Mouse (Mus musculus): ENCODE data around the gene Rora. TPM values are rescaled to one million over a fixed set of nuclear protein-coding genes. Genes with fewer than 3 reads are reported as not detected.

Rora gene
- total RNA-seq, 2 experiments from 2014 or later: 0.15 to 0.32 TPM

- no peak for ATAC-seq (replicated peaks; ENCODE audit: poor library complexity, severe bottlenecking)
Measured at GRCm38 (mm10) chr9:68745931-68746646, 92.5 kb downstream of the Rora start.

DNA sequence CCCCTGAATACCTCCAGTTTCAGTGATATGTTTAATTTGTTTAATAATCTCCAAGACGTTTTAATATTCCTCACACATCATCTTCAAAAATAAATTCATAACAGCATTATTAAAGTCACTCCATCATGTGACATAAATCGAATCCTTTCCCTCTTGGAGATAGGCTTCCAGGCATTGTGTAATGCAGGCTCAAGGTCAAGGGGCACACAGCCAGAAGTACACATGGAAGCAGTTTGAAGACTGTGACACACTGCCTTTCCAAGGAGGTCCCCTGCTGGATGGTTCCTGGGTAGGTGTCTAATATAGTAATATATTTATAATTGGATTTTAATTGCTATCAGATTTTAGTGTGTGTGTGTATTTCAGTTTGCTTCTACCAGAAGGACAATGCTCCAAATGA is 103.4 kb downstream of the Rora start:
- no peak for ATAC-seq (replicated peaks; ENCODE audit: poor library complexity, severe bottlenecking)

DNA sequence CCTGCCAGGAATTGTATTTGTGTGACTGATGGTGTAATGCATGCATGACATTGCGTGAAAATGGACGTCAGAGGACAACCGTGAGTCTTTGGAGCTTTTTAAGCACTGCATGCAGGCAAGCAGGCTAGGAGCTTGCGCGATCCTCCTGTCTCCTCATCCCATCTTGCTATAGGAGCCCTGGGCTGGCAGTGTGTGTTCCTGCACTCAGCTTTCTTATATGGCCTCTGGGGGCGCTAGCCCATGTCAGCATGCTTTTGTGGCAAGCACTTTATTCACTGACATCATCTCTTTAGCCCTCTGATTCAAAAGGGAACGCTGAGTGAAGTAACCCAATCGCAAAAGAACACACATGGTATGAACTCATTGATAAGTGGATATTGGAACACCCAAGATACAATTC is 105.7 kb downstream of the Rora start:
- ATAC-seq (replicated peaks; ENCODE audit: poor library complexity, severe bottlenecking): no peak

GRCm38 (mm10) chr9:68760329-68760728 is 106.7 kb downstream of the Rora start:
- no peak for ATAC-seq (replicated peaks; ENCODE audit: poor library complexity, severe bottlenecking)

GRCm38 (mm10) chr9:68760876-68761275 is 107.3 kb downstream of the Rora start:
- ATAC-seq (replicated peaks; ENCODE audit: poor library complexity, severe bottlenecking): no peak

GRCm38 (mm10) chr9:68761672-68762071 is 108.1 kb downstream of the Rora start:
- ATAC-seq (replicated peaks; ENCODE audit: poor library complexity, severe bottlenecking): no peak

DNA sequence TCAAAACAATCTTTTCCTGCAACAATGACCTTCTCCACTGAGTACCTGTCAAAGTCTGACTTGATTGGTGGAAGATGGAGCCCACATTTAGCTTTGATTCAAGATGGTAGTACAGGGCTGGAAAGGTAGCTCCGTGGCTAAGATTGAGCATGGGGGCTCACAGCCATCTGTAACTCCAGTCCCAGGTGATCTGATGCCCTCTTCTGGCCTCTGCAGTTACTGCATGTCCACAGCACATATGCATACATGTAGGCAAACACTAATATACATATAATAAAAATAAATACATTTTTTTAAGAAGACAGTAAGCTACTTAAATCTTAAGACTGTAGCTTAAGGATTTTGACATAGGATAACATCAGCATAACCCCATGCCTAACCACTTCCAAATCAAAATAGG is 112.0 kb downstream of the Rora start:
- ATAC-seq (replicated peaks; ENCODE audit: poor library complexity, severe bottlenecking): no peak

DNA sequence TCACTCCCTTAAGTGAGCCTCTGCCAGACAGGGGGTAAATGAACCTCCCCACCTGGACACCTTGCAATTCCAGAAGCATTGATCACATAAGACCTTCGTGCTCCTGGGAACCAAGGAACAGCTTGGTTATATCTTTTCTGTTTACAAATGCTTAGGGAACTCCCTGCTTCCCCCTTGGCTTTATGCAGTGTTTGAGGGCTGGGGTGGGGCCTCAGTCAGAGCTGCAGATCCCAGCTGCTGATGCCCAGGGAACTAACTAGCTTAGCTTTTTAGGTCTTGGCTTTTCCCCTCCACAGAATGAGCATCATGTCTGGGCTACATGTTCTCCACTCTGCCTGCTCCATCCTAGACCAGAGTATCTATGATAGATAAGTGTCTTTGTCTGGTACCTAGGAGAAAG is 116.1 kb downstream of the Rora start:
- no peak for ATAC-seq (replicated peaks; ENCODE audit: poor library complexity, severe bottlenecking)

- ATAC-seq (replicated peaks; ENCODE audit: poor library complexity, severe bottlenecking): no peak
Measured at GRCm38 (mm10) chr9:68771383-68771782, 117.8 kb downstream of the Rora start.

- no peak for ATAC-seq (replicated peaks; ENCODE audit: poor library complexity, severe bottlenecking)
Measured at GRCm38 (mm10) chr9:68773770-68774169, 120.2 kb downstream of the Rora start.

- ATAC-seq (replicated peaks; ENCODE audit: poor library complexity, severe bottlenecking): no peak
Measured at GRCm38 (mm10) chr9:68782011-68782410, 128.4 kb downstream of the Rora start.

DNA sequence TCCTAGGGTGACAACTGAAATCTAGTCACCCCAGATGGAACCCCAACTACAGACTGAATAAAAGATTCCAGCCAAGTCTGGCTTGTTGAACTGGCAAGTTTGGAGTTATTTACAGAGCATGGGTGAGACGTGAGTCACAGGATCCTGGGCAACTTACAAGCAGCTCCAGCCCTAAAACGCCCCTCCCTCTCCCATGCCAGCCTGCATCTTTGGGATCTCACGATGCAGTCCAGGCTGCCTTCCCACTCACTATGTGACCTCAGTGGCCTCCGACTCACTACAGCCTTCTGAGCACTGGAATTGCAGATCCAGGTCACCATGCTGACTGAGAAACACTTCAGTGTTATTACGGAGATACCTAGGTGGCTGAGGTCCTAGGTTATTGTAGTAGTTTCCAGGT is 129.0 kb downstream of the Rora start:
- ATAC-seq (replicated peaks; ENCODE audit: poor library complexity, severe bottlenecking): no peak

- no peak for ATAC-seq (replicated peaks; ENCODE audit: poor library complexity, severe bottlenecking)
Measured at GRCm38 (mm10) chr9:68783246-68783645, 129.7 kb downstream of the Rora start.

DNA sequence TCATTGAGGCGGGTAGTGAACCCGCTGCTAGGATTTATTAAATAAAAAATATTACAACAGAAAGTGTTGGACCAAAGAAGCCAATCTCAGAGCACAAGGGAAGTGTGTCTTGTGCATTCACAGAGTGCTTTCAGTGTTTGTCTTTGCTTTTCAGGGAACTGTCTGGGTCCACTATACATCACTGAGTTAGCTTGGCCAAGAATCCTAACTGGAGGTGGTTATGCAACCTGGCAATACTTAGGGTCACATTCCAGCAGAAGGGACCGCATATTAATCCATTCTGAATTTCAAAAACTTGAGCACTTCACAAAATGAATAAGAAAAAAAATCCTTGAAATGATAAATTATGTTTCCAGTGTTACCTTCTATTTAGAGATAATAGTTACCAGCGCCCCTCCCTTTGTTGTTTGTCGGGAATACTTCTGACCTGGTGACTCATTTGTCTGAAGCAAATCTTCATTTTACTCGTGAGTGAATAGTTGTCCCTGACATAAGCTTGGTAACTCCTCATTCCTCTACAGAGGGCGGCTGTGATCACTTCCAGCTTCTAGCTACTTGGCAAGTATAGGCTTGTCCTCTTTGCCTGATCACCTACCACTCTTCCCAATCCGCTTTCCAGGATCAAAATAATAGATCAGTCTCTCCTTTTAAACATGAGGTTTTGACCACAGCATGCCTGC is 133.2 kb downstream of the Rora start:
- no peak for ATAC-seq (replicated peaks; ENCODE audit: poor library complexity, severe bottlenecking)

DNA sequence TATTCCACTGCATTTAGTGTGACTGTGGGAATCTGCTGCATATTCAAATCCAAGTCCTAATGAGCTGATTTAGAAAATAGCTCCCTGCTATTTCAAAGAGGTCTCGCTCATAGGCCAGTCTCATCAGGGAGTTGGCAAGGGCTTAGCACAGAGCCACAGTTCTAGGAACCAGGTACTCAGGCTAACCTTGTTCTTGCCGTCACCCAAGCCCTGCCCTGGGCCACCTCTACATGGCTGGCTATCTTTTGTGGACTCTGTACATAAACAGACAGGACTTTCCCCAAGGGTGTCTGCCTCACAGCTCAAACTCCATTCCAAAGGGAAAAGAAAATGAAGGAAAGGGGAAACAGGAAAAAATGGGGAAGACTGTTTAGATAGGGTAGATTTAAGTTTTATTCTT is 134.1 kb downstream of the Rora start:
- ATAC-seq (replicated peaks; ENCODE audit: poor library complexity, severe bottlenecking): no peak

- ATAC-seq (replicated peaks; ENCODE audit: poor library complexity, severe bottlenecking): no peak
Measured at GRCm38 (mm10) chr9:68790922-68791321, 137.3 kb downstream of the Rora start.

DNA sequence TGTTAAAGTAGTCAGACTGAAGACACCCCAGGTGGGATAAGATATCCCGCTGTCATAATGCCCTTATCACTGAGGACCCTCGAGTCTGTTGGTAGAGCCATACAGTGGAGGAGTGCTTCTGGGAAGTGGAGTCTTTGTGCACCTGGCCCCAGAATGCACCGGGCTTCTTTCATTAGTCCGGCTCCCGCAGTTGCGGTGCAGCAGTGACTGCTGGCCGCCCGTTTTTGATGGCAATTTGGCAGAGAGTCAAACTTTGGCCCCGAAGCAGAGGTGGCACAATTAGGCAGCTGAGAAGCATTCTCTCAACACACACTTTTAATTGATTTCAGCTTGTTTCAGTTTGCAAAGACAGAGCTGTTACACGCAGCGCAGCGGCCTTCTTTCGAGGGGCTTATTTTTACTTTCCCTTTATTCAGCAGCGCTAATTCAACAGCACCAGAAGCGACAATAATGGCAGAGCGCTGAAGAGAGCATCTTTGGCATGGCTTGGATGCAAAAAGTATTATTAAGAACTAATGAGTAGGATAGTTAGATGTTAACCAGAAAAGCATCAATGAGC is 138.5 kb downstream of the Rora start:
- ATAC-seq (replicated peaks; ENCODE audit: poor library complexity, severe bottlenecking): no peak

GRCm38 (mm10) chr9:68795314-68795713 is 141.7 kb downstream of the Rora start:
- ATAC-seq (replicated peaks; ENCODE audit: poor library complexity, severe bottlenecking): no peak

DNA sequence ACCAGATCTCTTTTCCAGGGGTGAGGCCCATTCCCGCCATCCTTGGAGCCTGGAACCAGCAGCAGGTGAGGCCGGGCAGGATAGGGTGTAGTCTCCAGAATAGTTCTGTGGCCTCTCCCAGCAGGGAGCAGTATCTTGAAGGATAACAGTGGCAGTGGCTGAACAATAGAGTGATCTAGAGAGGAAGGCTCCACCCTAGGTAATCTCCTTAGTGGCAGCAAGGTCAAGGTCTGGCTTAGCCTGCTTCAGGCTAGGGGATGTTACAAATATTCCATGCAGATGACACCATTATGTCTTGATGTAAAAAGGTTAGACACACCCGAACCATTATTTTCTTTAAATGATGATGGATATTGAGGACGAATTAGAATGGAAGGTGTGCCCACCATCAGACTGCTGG is 144.6 kb downstream of the Rora start:
- ATAC-seq (replicated peaks; ENCODE audit: poor library complexity, severe bottlenecking): no peak

DNA sequence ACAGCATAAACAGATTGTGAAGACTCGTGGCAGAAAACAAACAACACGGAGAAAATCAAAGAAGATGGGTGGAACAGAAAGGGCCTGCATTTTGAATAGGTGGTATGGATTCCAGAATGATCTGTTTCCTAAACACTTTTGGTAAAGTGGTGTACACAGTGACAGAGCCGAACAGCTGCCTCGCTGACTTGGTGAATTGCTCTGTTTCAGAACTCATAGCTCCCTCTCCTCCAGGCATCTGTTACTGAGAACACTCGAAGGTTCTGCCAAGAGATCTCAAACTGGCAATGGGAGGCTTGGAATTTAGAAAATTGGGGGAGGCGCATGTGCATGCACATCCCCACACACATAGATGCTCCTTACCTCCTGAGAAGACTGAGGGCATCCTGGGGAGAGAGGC is 145.5 kb downstream of the Rora start:
- no peak for ATAC-seq (replicated peaks; ENCODE audit: poor library complexity, severe bottlenecking)

GRCm38 (mm10) chr9:68804229-68804628 is 150.6 kb downstream of the Rora start:
- no peak for ATAC-seq (replicated peaks; ENCODE audit: poor library complexity, severe bottlenecking)

- no peak for ATAC-seq (replicated peaks; ENCODE audit: poor library complexity, severe bottlenecking)
Measured at GRCm38 (mm10) chr9:68805776-68806175, 152.2 kb downstream of the Rora start.
